In the genomic region with DNA sequence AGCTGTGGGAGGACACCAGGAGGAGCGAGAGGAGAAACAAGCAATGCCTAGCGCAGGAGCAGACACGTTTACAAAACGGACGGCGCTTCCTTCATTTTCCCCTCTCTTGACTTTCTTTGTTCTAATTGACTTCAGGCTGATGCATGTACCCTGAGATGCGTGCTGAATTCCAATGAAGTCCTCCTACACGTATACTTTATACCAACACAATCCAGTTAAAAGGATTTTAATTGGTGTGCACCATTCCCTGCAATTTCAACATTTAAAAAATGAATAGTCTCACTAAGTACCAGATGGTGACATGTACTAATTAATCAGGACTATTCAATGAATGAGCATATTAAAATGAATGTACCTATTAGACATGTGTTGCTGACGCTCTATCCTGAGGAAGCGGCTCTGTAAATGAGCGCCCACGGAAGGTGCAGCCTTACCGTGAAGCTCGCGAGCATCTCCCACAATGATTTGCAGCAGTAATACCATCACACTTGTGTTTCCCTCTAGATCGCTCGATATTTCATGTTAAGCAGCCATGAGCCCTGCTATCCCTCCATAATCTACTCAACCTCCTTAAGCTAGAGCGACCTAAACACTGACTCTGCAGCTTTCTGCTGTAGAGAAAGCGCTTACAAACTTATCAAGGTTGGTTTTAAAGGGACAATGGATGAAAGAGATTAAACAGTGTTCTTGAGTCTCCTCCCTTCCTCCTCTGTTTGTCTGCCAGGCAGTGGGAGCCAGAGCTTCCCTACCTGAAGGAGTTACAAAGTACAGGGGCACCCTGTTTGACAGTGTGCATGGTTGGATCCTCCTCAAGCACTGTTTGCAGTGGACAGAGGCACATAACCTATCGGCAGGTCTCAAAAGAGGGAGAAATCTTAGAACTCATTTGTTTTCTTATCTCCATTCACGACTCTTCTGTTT, we compare ENCODE assay signal across 17 mouse cellular contexts.
DNase-seq lines count a peak whose midpoint lies in the region; ATAC-seq and TF ChIP-seq lines count a peak whose summit lies in the region.
"Had no signal": no experiment of that assay in that cellular context is flagged by ENCODE, and none has a peak within 500 bp of the region (broad histone marks: within the 10 kb centered on the region; RNA-seq: fewer than 3 reads in every experiment).

No protein-coding gene starts in this region.

- H3K4me2 ChIP-seq in hindbrain, embryonic 13.5 days: peak overlapping the region; percentile 34
- H3K4me2 ChIP-seq: heart, embryonic 13.5 days; kidney, embryonic 15.5 days; lung, embryonic 14.5 days had no signal

- WGBS in hindbrain, embryonic 13.5 days: 56% methylated on average over 21 of the region's 21 CpGs
- WGBS in macrophage (ENCODE audit: missing documents): 98% methylated on average over 16 of the region's 21 CpGs
- 47% methylated on average over 21 of the region's 21 CpGs for WGBS in small intestine, adult 2 months

- 0 out of 2 replicates have a peak overlapping the region, but pooled peaks have one; percentile 13 for H3K9ac ChIP-seq in hindbrain, embryonic 13.5 days
- H3K9ac ChIP-seq: heart, embryonic 13.5 days; kidney, embryonic 15.5 days; lung, embryonic 14.5 days had no signal

- H3K79me2 ChIP-seq in macrophage (ENCODE audit: inconsistent target): peaks cover 59% of the 10 kb centered on the region

- no peak overlapping the region for H3K4me3 ChIP-seq in hindbrain, embryonic 13.5 days
- H3K4me3 ChIP-seq in macrophage (ENCODE audit: inconsistent target): no peak overlapping the region
- peak overlapping the region; percentile 20; the same call in 1 of the 2 replicates for H3K4me3 ChIP-seq in small intestine, adult 2 months (ENCODE audit: low read depth, low read length)
- H3K4me3 ChIP-seq: heart, embryonic 13.5 days; kidney, embryonic 15.5 days had no signal

- peak; percentile 13 for DNase-seq in retina, adult 2 months (ENCODE audit: low read depth, low spot score)
- no peak for DNase-seq in retina, embryonic 14.5 days (ENCODE audit: low spot score)
- DNase-seq in spleen, adult 18-20 months: no peak
- no peak for DNase-seq in layer of hippocampus, adult 11-12 months (ENCODE audit: low spot score)
- no peak for DNase-seq in layer of hippocampus, adult 8-10 months (ENCODE audit: low spot score in 2 of 2)
- DNase-seq: adrenal gland, postnatal 10 days; cerebellum, adult 9-11 months; embryo, embryonic 11 days; liver; lung, embryonic 14.5 days; thymus, postnatal 25 days had no signal

- H3K27ac ChIP-seq in hindbrain, embryonic 13.5 days: peak overlapping the region; percentile 87
- peak overlapping the region; percentile 68 for H3K27ac ChIP-seq in macrophage
- H3K27ac ChIP-seq in small intestine, adult 2 months (ENCODE audit: insufficient read depth, low read depth, low read length): peak overlapping the region; percentile 66
- H3K27ac ChIP-seq: heart, embryonic 13.5 days; kidney, embryonic 15.5 days had no signal

- ATAC-seq in hindbrain, embryonic 13.5 days (ENCODE audit: low FRiP score): peak; percentile 57; the same call in 1 of the 2 replicates

- 0 out of 2 replicates have a peak, but pooled peaks cover under 1% of the 10 kb centered on the region for H3K9me3 ChIP-seq in hindbrain, embryonic 13.5 days
- H3K9me3 ChIP-seq: G1E; heart, embryonic 13.5 days; kidney, embryonic 15.5 days had no signal

- no peaks in the 10 kb centered on the region for H3K27me3 ChIP-seq in hindbrain, embryonic 13.5 days
- no peaks in the 10 kb centered on the region for H3K27me3 ChIP-seq in small intestine, adult 2 months (ENCODE audit: control insufficient read depth, insufficient read depth, low read length)
- H3K27me3 ChIP-seq: heart, embryonic 13.5 days; kidney, embryonic 15.5 days had no signal

- no peak for TF ChIP-seq CTCF in small intestine, adult 2 months (IDR thresholded peaks at IDR 0.05; ENCODE audit: extremely low read depth, insufficient read length, insufficient replicate concordance, low read depth, low read length)

- peaks cover 13% of the 10 kb centered on the region for H3K4me1 ChIP-seq in hindbrain, embryonic 13.5 days (replicated peaks)
- H3K4me1 ChIP-seq in small intestine, adult 2 months (ENCODE audit: control insufficient read depth, insufficient read depth, insufficient read length, low read length): peaks cover 5% of the 10 kb centered on the region; the same call in 1 of the 2 replicates
- H3K4me1 ChIP-seq: kidney, embryonic 15.5 days had no signal

- TF ChIP-seq POLR2A in small intestine, adult 2 months (IDR thresholded peaks at IDR 0.05; ENCODE audit: low read depth, low read length): no peak

- no peaks in the 10 kb centered on the region for H3K36me3 ChIP-seq in hindbrain, embryonic 13.5 days
- H3K36me3 ChIP-seq in macrophage (ENCODE audit: inconsistent target): no peaks in the 10 kb centered on the region
- no peaks in the 10 kb centered on the region for H3K36me3 ChIP-seq in small intestine, adult 2 months (ENCODE audit: control insufficient read depth, insufficient read depth, low read length)
- H3K36me3 ChIP-seq: G1E; kidney, embryonic 15.5 days had no signal
